Mouse (Mus musculus): Measurements from ENCODE around the gene Skp1a.

Gene Skp1a

GRCm38 (mm10) chr11:52255077-52255476 lies 23.3 kb downstream of the Skp1a start:
- no peak for DNase-seq

GRCm38 (mm10) chr11:52257376-52257775 lies 25.6 kb downstream of the Skp1a start:
- DNase-seq, result no peak

- no peak for DNase-seq
Measured at GRCm38 (mm10) chr11:52258711-52259110, 26.9 kb downstream of the Skp1a start.

GRCm38 (mm10) chr11:52260878-52261277 lies 29.1 kb downstream of the Skp1a start:
- DNase-seq, result no peak

- peak; percentile 65 to 73 for DNase-seq
Measured at GRCm38 (mm10) chr11:52261937-52262336, 30.1 kb downstream of the Skp1a start.

GRCm38 (mm10) chr11:52262338-52262737 lies 30.5 kb downstream of the Skp1a start:
- no peak for DNase-seq

GRCm38 (mm10) chr11:52264871-52265270 lies 33.1 kb downstream of the Skp1a start:
- DNase-seq, result peak in 1 of 2 experiments; percentile 19

GRCm38 (mm10) chr11:52265616-52266307 lies 34.0 kb downstream of the Skp1a start:
- peak in 1 of 2 experiments; percentile 25 for DNase-seq

GRCm38 (mm10) chr11:52267271-52267670 lies 35.5 kb downstream of the Skp1a start:
- peak in 1 of 2 experiments; percentile 6 for DNase-seq

GRCm38 (mm10) chr11:52268104-52268835 lies 36.5 kb downstream of the Skp1a start:
- DNase-seq, result peak in 1 of 2 experiments; percentile 47

GRCm38 (mm10) chr11:52269841-52270240 lies 38.0 kb downstream of the Skp1a start:
- peak in 1 of 2 experiments; percentile 25 for DNase-seq

- DNase-seq, result no peak
Measured at GRCm38 (mm10) chr11:52271765-52272495, 40.1 kb downstream of the Skp1a start.

- no peak for DNase-seq
Measured at GRCm38 (mm10) chr11:52272619-52273018, 40.8 kb downstream of the Skp1a start.

- peak; percentile 33 to 49 for DNase-seq
Measured at GRCm38 (mm10) chr11:52273183-52273941, 41.6 kb downstream of the Skp1a start.

GRCm38 (mm10) chr11:52273942-52274330 lies 42.1 kb downstream of the Skp1a start:
- DNase-seq, result no peak

- DNase-seq, result no peak
Measured at GRCm38 (mm10) chr11:52274456-52275112, 42.8 kb downstream of the Skp1a start.

GRCm38 (mm10) chr11:52275366-52275765 lies 43.6 kb downstream of the Skp1a start:
- DNase-seq, result no peak

- no peak for DNase-seq
Measured at GRCm38 (mm10) chr11:52275774-52276555, 44.2 kb downstream of the Skp1a start.

- no peak for DNase-seq
Measured at GRCm38 (mm10) chr11:52276961-52277391, 45.2 kb downstream of the Skp1a start.

- no peak for DNase-seq
Measured at GRCm38 (mm10) chr11:52277433-52278150, 45.8 kb downstream of the Skp1a start.

GRCm38 (mm10) chr11:52278164-52278563 lies 46.4 kb downstream of the Skp1a start:
- DNase-seq, result no peak
